Mouse (Mus musculus) erythroid progenitor cell, adult 5-6 weeks (primary cell): ENCODE measurements at regions not wholly inside any gene's neighbourhood (a gene's known extent, or its start where the extent isn't known, plus 50 kb on each side); places are given as distances from the start of the nearest gene placed in this dataset.

ENCODE experiments used
- ATAC-seq: replicated peaks from 2 replicates; pipeline ENCODE4 v1.8.0; 2016; ENCODE audit warnings: moderate number of reproducible peaks, mild to moderate bottlenecking, moderate TSS enrichment, inconsistent platforms; ENCODE audit not compliant: poor library complexity, low FRiP score, severe bottlenecking

GRCm38 (mm10) chr6:133170548-133170947 lies 65.8 kb downstream of the Smim10l1 start:
- ATAC-seq, result no peak

- no peak for ATAC-seq
Observed at GRCm38 (mm10) chr6:133171286-133171685, 66.6 kb downstream of the Smim10l1 start.

DNA sequence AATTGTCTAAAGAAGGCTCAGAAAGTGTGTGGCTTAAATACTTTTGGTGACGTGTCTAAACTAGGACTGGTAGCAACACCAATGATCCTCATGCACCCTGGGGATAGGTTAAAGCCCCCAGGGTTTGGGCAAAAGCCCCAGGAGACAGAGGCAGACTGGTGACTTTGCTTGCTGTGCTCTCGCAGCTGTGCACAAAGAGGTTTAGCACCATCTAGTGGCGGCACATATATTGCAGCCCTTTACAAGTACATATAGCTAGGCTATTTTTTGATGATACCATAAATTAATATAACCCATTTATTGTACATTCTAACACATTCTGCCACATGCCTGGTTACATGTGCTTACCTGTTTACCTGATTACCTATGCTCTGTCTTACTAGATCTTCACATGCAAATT lies 85.8 kb upstream of the 5530400C23Rik start:
- ATAC-seq, result 0 out of 2 replicates have a peak, but pooled peaks have one; percentile 46
